15 mouse cellular contexts compared by ENCODE assay signal in the genomic region with DNA sequence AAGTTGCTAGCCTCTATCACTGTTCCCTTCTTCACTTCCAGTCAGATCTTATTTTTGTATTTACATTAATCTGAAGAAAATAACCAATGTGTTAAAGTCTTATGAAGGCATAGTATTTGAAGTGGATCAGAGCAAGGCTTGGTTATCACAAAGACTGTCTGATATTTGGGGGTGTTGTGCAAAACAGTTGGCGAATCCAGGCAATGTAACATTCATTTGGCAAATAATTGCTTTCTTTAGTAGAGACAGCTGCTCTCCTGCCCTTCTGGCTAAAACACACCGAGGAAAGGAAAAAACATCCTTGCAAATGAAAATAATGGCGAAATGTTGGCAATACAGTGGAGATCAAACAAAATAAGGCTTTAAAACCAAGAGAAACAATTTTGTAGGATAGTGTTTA.
"Had no signal": no experiment of that assay in that cellular context is flagged by ENCODE, and none has a peak within 500 bp of the region (broad histone marks: within the 10 kb centered on the region; RNA-seq: fewer than 3 reads in every experiment).

No protein-coding gene starts in this region.

- H3K27ac ChIP-seq: layer of hippocampus, adult 2 months; limb, embryonic 12.5 days; liver, embryonic 13.5 days; lung, embryonic 15.5 days; midbrain, embryonic 13.5 days; neural tube, embryonic 13.5 days had no signal

- H3K27me3 ChIP-seq: limb, embryonic 12.5 days; liver, embryonic 13.5 days; lung, embryonic 15.5 days; midbrain, embryonic 13.5 days; neural tube, embryonic 13.5 days had no signal

- H3K4me1 ChIP-seq: limb, embryonic 12.5 days; liver, embryonic 13.5 days; lung, embryonic 15.5 days; midbrain, embryonic 13.5 days; neural tube, embryonic 13.5 days had no signal

- DNase-seq: kidney, postnatal 10 days; kidney, postnatal 4 days; liver; liver, embryonic 13.5 days; liver, postnatal 0 days; retina, postnatal 1 day; right cerebral cortex, postnatal 4 days; spleen, adult 18-20 months; thymus, adult 2 months; thymus, postnatal 25 days had no signal

- H3K36me3 ChIP-seq: limb, embryonic 12.5 days; liver, embryonic 13.5 days; lung, embryonic 15.5 days; midbrain, embryonic 13.5 days; neural tube, embryonic 13.5 days had no signal

- H3K9me3 ChIP-seq: limb, embryonic 12.5 days; liver, embryonic 13.5 days; lung, embryonic 15.5 days; midbrain, embryonic 13.5 days; neural tube, embryonic 13.5 days had no signal

- H3K4me3 ChIP-seq: layer of hippocampus, adult 2 months; limb, embryonic 12.5 days; liver, embryonic 13.5 days; lung, embryonic 15.5 days; midbrain, embryonic 13.5 days; neural tube, embryonic 13.5 days had no signal

- H3K9ac ChIP-seq: limb, embryonic 12.5 days; liver, embryonic 13.5 days; liver, postnatal 0 days; lung, embryonic 15.5 days; midbrain, embryonic 13.5 days; neural tube, embryonic 13.5 days had no signal

- ATAC-seq: liver, postnatal 0 days; midbrain, embryonic 13.5 days had no signal

- H3K4me2 ChIP-seq: limb, embryonic 12.5 days; liver, embryonic 13.5 days; lung, embryonic 15.5 days; midbrain, embryonic 13.5 days; neural tube, embryonic 13.5 days had no signal
